Mouse (Mus musculus): Measurements from ENCODE around the gene Gtf2b.

GRCm38 (mm10) chr3:142725481-142725880 lies 39.4 kb upstream of the Gtf2b start:
- no peak for TF ChIP-seq CTCF (IDR thresholded peaks at IDR 0.05; ENCODE audit: low read depth, low read length)
- TF ChIP-seq POLR2A (IDR thresholded peaks at IDR 0.05; ENCODE audit: extremely low read depth, insufficient read depth, low read length): no peak
